Mouse (Mus musculus) CH12.LX (cell line): ENCODE results near the gene Nemp2. TPM values are rescaled to one million over a fixed set of nuclear protein-coding genes. Genes with fewer than 3 reads are reported as not detected.

Experiments used
- DNase-seq: peaks from one replicate; pipeline ENCODE4 v3.0.0-alpha.2; 2013; ENCODE audit errors: extremely low read depth
- H3K27ac ChIP-seq: 2 replicates; pipeline ENCODE4 v1.5.1; 2012; ENCODE audit warnings: low read depth, mild to moderate bottlenecking, control low read depth, moderate library complexity; ENCODE audit not compliant: insufficient read depth
- H3K27me3 ChIP-seq: replicated peaks from 2 replicates; pipeline ENCODE3; 2012; ENCODE audit warnings: inconsistent platforms
- H3K36me3 ChIP-seq, 2 experiments: replicated peaks in 1 of 2; 2 replicates each; pipeline versions ENCODE3 to v1.6.1; 2012; ENCODE audit warnings: inconsistent platforms in 1 of 2, low read length in 1 of 2, mild to moderate bottlenecking in 1 of 2, mixed read lengths in 1 of 2, moderate library complexity in 1 of 2; ENCODE audit not compliant: control insufficient read depth in 1 of 2, insufficient read depth in 1 of 2
- H3K4me1 ChIP-seq, 2 experiments: 2 replicates each; pipeline ENCODE4 v1.6.1; 2012; ENCODE audit warnings: inconsistent platforms in 1 of 2, moderate library complexity in 1 of 2; ENCODE audit not compliant: insufficient read depth in 2 of 2, control insufficient read depth in 1 of 2
- H3K4me2 ChIP-seq: 2 replicates; pipeline ENCODE4 v1.6.1; 2012; ENCODE audit warnings: low read depth, mild to moderate bottlenecking, control low read depth; ENCODE audit not compliant: poor library complexity, insufficient read depth, severe bottlenecking
- H3K4me3 ChIP-seq, 3 experiments: fragments of 150-350 bp in 1 of 3; sonication (generic) in 1 of 3; replicated peaks in 1 of 3; 2 replicates each; pipeline versions ENCODE3 to v1.5.1; 2011 to 2012; ENCODE audit warnings: low read depth in 2 of 3, low read length in 2 of 3, mild to moderate bottlenecking in 2 of 3, moderate library complexity in 2 of 3, control low read depth in 1 of 3, improper control_type of control experiment in 1 of 3, inconsistent platforms in 1 of 3, mixed read lengths in 1 of 3; ENCODE audit not compliant: poor library complexity in 1 of 3
- H3K79me2 ChIP-seq: replicated peaks from 2 replicates; pipeline ENCODE4 v1.6.1; 2012; ENCODE audit warnings: mild to moderate bottlenecking, moderate library complexity; ENCODE audit not compliant: control insufficient read depth, poor library complexity, insufficient read depth, severe bottlenecking; ENCODE audit errors: extremely low read depth
- H3K9ac ChIP-seq: 2 replicates; pipeline ENCODE4 v1.6.1; 2012; ENCODE audit warnings: low read depth, mild to moderate bottlenecking, control low read depth, moderate library complexity; ENCODE audit not compliant: insufficient read depth
- H3K9me3 ChIP-seq: replicated peaks from 2 replicates; pipeline ENCODE3; 2012; ENCODE audit warnings: low read length, inconsistent platforms, mixed read lengths
- CHD2 ChIP-seq: IDR thresholded peaks from 2 replicates; pipeline ENCODE4 v1.6.1; 2011; ENCODE audit warnings: low read length, improper control_type of control experiment
- CTCF ChIP-seq, 2 experiments: IDR thresholded peaks in 1 of 2; conservative IDR thresholded peaks in 1 of 2; 2 replicates each; pipeline ENCODE4 v1.5.1; 2011 to 2012; ENCODE audit warnings: low read depth in 2 of 2, low read length in 2 of 2, improper control_type of control experiment in 1 of 2, inconsistent platforms in 1 of 2, mild to moderate bottlenecking in 1 of 2, moderate library complexity in 1 of 2
- ELF1 ChIP-seq: IDR thresholded peaks from 2 replicates; pipeline ENCODE4 v1.6.1; 2014; ENCODE audit warnings: low read depth, mild to moderate bottlenecking, inconsistent platforms, low read length, improper control_type of control experiment
- EP300 ChIP-seq: IDR thresholded peaks from 2 replicates; pipeline ENCODE4 v1.6.1; 2011; ENCODE audit warnings: low read length, improper control_type of control experiment
- ETS1 ChIP-seq: conservative IDR thresholded peaks from 2 replicates; pipeline ENCODE4 v1.6.1; 2012; ENCODE audit warnings: low read depth, mild to moderate bottlenecking, inconsistent platforms, low read length, improper control_type of control experiment, moderate library complexity
- JUND ChIP-seq: conservative IDR thresholded peaks from 2 replicates; pipeline ENCODE4 v1.6.1; 2011; ENCODE audit warnings: low read depth, low read length, improper control_type of control experiment
- KAT2A ChIP-seq: IDR thresholded peaks from 2 replicates; pipeline ENCODE4 v1.6.1; 2012; ENCODE audit warnings: low read length, improper control_type of control experiment, inconsistent platforms; ENCODE audit not compliant: insufficient replicate concordance
- MAFK ChIP-seq: IDR thresholded peaks from 2 replicates; pipeline ENCODE4 v1.6.1; 2011; ENCODE audit warnings: low read length, improper control_type of control experiment; ENCODE audit not compliant: insufficient replicate concordance
- MAZ ChIP-seq: IDR thresholded peaks from 2 replicates; pipeline ENCODE4 v1.6.1; 2012; ENCODE audit warnings: low read depth, mild to moderate bottlenecking, inconsistent platforms, low read length, improper control_type of control experiment, moderate library complexity
- RAD21 ChIP-seq: IDR thresholded peaks from 2 replicates; pipeline ENCODE4 v1.6.1; 2011; ENCODE audit warnings: low read depth, mild to moderate bottlenecking, low read length, improper control_type of control experiment, moderate library complexity
- RCOR1 ChIP-seq: conservative IDR thresholded peaks from 2 replicates; pipeline ENCODE4 v1.6.1; 2012; ENCODE audit warnings: low read depth, mild to moderate bottlenecking, inconsistent platforms, low read length, improper control_type of control experiment
- SMC3 ChIP-seq: IDR thresholded peaks from 2 replicates; pipeline ENCODE4 v1.6.1; 2011; ENCODE audit warnings: low read depth, low read length, improper control_type of control experiment
- ZMIZ1 ChIP-seq: IDR thresholded peaks from 2 replicates; pipeline ENCODE4 v1.6.1; 2012; ENCODE audit warnings: low read depth, mild to moderate bottlenecking, inconsistent platforms, low read length, improper control_type of control experiment
- ZNF384 ChIP-seq: IDR thresholded peaks from 2 replicates; pipeline ENCODE4 v1.6.1; 2012; ENCODE audit warnings: low read depth, low read length, improper control_type of control experiment, inconsistent platforms
- dilution Hi-C: fragments of 300-500 bp; cut with MboI; formaldehyde crosslinking; loops from 2 replicates; pipeline ENCODE4 v1.14.3; 2020; ENCODE audit warnings: low sequenced_read_pairs; ENCODE audit not compliant: extremely low pct_unique_long_range_greater_than_20kb, extremely low pct_ligation_motif_present
- in situ Hi-C: fragments of 300-500 bp; cut with MboI; formaldehyde crosslinking; loops from 3 replicates; pipeline ENCODE4 v1.14.3; 2019; ENCODE audit warnings: low sequenced_read_pairs, low pct_ligation_motif_present, low pct_unique_long_range_greater_than_20kb, mixed read lengths
- polyA plus RNA-seq: library from polyadenylated mRNA; unstranded; fragments of >175 nt; gene quantifications from 2 replicates; pipeline ENCODE4 v1.2.1, GENCODE M21; 2012; ENCODE audit warnings: low read depth; ENCODE audit not compliant: insufficient read length
- total RNA-seq, 2 experiments: library from RNA; depleted of rRNA; stranded (reverse); fragments of 300-350 nt in 1 of 2; fragments of >200 nt in 1 of 2; gene quantifications; 2 replicates each; pipeline ENCODE4 v1.2.3; 2012 to 2014

Gene Nemp2
- total and polyA plus RNA-seq, 3 experiments, result 11.2 to 20.1 (median 13.3) TPM

DNA sequence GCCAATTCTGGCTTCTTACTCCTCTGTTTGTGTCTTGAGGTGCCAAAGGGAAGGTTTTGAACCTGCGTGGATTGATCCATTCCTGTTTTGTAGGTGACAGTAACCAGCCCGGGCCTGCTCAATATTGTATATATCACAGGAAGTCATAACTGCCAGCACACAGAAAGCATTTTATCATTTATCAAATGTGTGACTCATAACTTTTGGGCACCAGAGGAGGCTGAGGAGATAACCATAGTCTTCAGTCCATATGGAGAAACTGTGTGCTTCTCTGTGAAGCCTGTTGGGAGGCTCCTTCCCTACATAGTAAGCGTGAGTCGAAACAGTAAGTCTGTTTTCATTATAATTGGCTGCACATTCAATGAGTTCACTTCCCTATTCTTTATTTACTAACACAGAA lies 10.2 kb downstream of the Nemp2 start:
- no peaks in the 10 kb centered on the region for H3K9me3 ChIP-seq
- H3K36me3 ChIP-seq, result peaks cover 14 to 82% of the 10 kb centered on the region in 2 experiments
- no peak overlapping the region for H3K4me2 ChIP-seq
- dilution Hi-C loops (no loop called here), in situ Hi-C loops (loop anchor here (25.0 kb wide), 4 partner anchors 222 to 528 kb away; partner anchors contain the start of gene Stat1)
- no peaks in the 10 kb centered on the region for H3K27me3 ChIP-seq
- H3K27ac ChIP-seq, result no peak overlapping the region
- 0 out of 2 replicates have a peak, but pooled peaks cover 2% of the 10 kb centered on the region for H3K79me2 ChIP-seq
- DNase-seq, result no peak
- H3K9ac ChIP-seq, result no peak overlapping the region
- H3K4me3 ChIP-seq, result no peak overlapping the region
- H3K4me1 ChIP-seq, result peaks cover 7 to 41% of the 10 kb centered on the region in 2 experiments; a peak in 3 of 4 replicates
- TF ChIP-seq ELF1 (no peak), EP300 (no peak), ZMIZ1 (no peak), ETS1 (no peak), MAZ (no peak), MAFK (no peak), KAT2A (no peak), JUND (no peak)

DNA sequence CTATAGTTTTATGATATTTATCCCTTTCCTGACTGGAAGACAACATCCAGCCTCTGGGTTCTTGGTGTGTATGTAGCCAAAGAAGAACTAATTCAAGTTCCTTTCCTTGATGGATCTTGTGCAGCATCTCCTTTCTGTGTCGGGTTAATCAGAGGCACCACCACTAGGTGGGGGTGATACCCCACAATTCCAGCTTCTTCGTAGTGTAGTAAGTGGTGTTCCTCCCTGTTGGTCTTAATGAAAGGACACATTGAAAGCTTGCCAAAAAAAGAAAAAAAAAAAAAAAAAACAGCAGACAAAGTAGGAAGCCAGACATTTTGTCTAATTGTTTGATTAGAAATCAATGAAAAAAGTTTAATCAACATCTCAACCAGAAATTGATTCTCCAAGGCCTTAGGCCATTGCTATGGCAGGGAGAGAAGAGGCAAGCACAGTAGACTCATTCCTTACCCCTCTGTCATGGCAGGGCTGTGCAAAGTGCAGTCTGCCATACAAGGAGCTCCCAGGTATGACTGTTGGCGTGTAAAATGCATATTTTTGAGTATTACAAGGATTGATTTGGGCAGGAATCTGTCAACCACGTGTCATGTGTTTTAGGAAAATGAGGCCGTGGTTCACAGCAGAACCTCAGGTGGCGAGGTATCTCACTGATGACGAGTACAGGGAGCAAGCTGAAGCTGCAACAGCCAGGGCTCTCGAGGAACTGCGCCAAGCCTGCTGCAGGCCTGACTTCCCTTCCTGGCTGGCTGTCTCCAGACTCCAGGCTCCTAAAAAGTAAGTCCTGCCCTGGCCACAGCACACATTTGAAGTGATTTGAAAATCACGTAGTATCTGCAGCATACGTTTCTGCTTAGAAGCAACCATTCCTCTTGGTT lies 17.9 kb downstream of the Nemp2 start:
- in situ Hi-C loops, result loop anchor here (25.0 kb wide), 4 partner anchors 214 to 536 kb away; partner anchors contain the start of gene Stat1
- dilution Hi-C loops, result no loop called here
- H3K4me1 ChIP-seq, result peaks cover 0 to 42% of the 10 kb centered on the region in 2 experiments; a peak in 2 of 4 replicates
- TF ChIP-seq CHD2, result no peak
- peak; percentile 30; the same call in 1 of the 2 replicates for TF ChIP-seq ZNF384
- TF ChIP-seq RAD21, result peak; percentile 79
- peak; percentile 64 for TF ChIP-seq SMC3
- TF ChIP-seq CTCF (conservative IDR thresholded peaks at IDR 0.05 in 1 of 2, IDR thresholded peaks at IDR 0.05 in 1 of 2; ENCODE audit: low read depth in 2 of 2, low read length in 2 of 2), result peak; percentile 35 to 77; a peak in 3 of 4 replicates
- no peak for TF ChIP-seq RCOR1
- H3K4me2 ChIP-seq, result no peak overlapping the region
- peak; percentile 70 for DNase-seq
- H3K27me3 ChIP-seq, result no peaks in the 10 kb centered on the region
- H3K9ac ChIP-seq, result no peak overlapping the region
- peaks cover 31 to 76% of the 10 kb centered on the region in 2 experiments for H3K36me3 ChIP-seq
- no peak overlapping the region for H3K27ac ChIP-seq
- H3K4me3 ChIP-seq, result no peak overlapping the region
- H3K9me3 ChIP-seq, result no peaks in the 10 kb centered on the region
- no peaks in the 10 kb centered on the region for H3K79me2 ChIP-seq
